Mouse (Mus musculus) B cell, adult 67 days (primary cell): ENCODE measurements around the gene Sos1. TPM values are rescaled to one million over a fixed set of nuclear protein-coding genes. Genes with fewer than 3 reads are reported as not detected.

Experiments used
- total RNA-seq, 2 experiments: library from RNA; stranded (reverse); gene quantifications; 4 replicates each; pipeline ENCODE4 v1.2.4; 2023

Gene Sos1
- 10 to 100 TPM; 24.1 to 28.4 TPM for total RNA-seq

DNA sequence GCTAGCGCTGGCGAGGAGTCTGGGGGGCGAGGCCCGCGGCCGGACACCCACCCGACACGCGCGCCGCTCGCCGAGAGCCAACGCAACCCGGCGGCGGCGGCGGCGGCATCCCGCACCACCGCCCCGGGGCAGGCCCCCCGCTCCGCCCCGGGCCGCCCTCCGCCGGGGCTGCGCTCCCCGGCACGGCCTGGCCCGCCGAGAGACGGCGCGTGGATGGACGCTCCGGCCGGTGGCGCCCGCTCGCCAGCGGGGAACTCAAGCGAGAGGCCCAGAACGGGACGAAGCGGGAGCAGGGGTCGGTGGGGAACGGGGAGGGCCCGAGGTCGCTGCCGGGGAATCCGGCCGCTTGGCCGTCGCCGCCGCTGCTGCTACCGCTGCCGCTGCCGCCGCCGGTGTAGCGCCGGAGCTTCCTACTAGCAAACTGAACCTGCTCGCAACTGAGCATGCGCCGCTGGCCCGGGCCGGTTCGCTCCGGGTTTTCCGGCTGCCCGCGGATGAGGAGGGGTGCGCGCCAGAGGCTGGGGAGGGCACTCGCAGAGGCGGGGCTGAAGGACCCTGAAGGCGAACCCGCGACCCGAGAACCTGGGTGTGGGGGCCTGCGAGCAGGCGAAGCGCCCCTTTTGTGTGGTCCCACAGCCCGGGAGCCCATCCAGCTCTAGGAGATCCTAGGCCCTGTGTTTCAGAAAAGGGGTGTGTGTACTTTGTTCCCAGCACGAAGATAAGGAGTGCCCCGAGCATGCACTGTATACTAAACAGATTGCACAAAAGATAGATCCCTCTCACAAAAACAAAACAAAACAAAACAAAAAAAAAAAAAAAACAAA lies at the start of gene Sos1:
Sos1 (minus strand) TSS at position 423 of the 824 bp plus-strand sequence.

DNA sequence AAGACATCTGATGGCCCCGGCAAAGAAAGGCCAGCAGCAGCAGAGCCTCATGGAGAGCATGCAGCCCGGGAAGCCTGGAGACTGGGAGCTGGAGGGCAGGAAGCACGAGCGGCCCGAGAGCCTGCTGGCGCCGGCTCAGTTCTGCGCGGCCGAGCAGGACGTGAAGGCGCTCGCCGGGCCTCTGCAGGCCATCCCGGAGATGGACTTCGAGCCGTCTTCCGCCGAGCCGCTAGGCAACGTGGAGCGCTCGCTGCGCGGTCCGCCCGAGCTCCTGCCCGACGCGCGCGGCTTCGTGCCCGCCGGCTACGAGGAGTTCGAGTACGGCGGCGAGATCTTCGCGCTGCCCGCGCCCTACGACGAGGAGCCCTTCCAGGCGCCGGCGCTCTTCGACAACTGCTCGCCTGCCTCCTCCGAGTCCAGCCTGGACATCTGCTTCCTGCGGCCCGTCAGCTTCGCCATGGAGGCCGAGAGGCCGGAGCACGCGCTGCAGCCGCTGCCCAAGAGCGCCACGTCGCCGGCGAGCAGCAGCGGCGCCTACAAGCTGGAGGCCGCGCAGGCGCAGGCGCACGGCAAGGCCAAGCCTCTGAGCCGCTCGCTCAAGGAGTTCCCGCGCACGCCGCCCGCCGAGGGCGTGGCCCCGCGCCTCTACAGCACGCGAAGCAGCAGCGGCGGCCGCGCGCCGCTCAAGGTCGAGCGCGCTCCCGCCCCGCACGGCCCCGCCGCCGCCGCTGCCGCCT lies 107.1 kb downstream of the Sos1 start, which contains the start of gene Gm10190:
Gm10190 (minus strand) TSS at position 553 of the 737 bp plus-strand sequence.

Other genes starting within 250 kb of the Sos1 start
- 1 to 10 TPM; 3.2 to 4.0 TPM for gene Morn2, start 190.2 kb downstream of the Sos1 start, total RNA-seq
- 10 to 100 TPM; 51.4 to 56.8 TPM for gene Dhx57, start 190.0 kb downstream of the Sos1 start, total RNA-seq
- not detected for gene Arhgef33, start 173.0 kb downstream of the Sos1 start, total RNA-seq
- not detected for gene Gm10190, start 106.9 kb downstream of the Sos1 start, total RNA-seq
- under 1 TPM in 1 of 2 experiments, not detected in 1; 0.26 TPM for gene Cdkl4, start 97.4 kb upstream of the Sos1 start, total RNA-seq
- 10 to 100 TPM; 18.4 to 23.8 TPM for gene Map4k3, start 248.0 kb upstream of the Sos1 start, total RNA-seq